Mouse (Mus musculus): Measurements from ENCODE around the gene Itga10.
"Not testable (repeated sequence)": the region's sequence is repeated elsewhere in the genome, so short reads cannot be mapped to it uniquely, and the experiment has no call there.

Itga10 gene

GRCm38 (mm10) chr3:96645018-96645649, at the start of gene Itga10:
Itga10 (plus strand) TSS chr3:96645584.
- no peak for DNase-seq (ENCODE audit: low spot score in 2 of 2)

GRCm38 (mm10) chr3:96595661-96596060, 49.7 kb upstream of the Itga10 start:
- DNase-seq (ENCODE audit: low spot score in 2 of 2): no peak

GRCm38 (mm10) chr3:96596228-96596707, 49.1 kb upstream of the Itga10 start, which contains the start of gene Ankrd34a:
Ankrd34a (plus strand) TSS chr3:96596636.
- DNase-seq (ENCODE audit: low spot score in 2 of 2): peak in 1 of 2 experiments; percentile 24

GRCm38 (mm10) chr3:96596855-96597254, 48.5 kb upstream of the Itga10 start:
- no peak for DNase-seq (ENCODE audit: low spot score in 2 of 2)

GRCm38 (mm10) chr3:96597435-96597891, 47.9 kb upstream of the Itga10 start:
- DNase-seq (ENCODE audit: low spot score in 2 of 2): peak in 1 of 2 experiments; percentile 24

- peak; percentile 52 to 62 for DNase-seq (ENCODE audit: low spot score in 2 of 2)
Observed at GRCm38 (mm10) chr3:96598156-96599068, 47.0 kb upstream of the Itga10 start.

- DNase-seq (ENCODE audit: low spot score in 2 of 2): no peak
Observed at GRCm38 (mm10) chr3:96599069-96599393, 46.4 kb upstream of the Itga10 start.

GRCm38 (mm10) chr3:96599411-96599810, 46.0 kb upstream of the Itga10 start:
- DNase-seq (ENCODE audit: low spot score in 2 of 2): no peak

- peak; percentile 71 to 85 for DNase-seq (ENCODE audit: low spot score in 2 of 2)
Observed at GRCm38 (mm10) chr3:96600639-96601250, 44.6 kb upstream of the Itga10 start, which contains the start of gene Lix1l. Lix1l (plus strand) TSS chr3:96601149.

- DNase-seq (ENCODE audit: low spot score in 2 of 2): peak in 1 of 2 experiments; percentile 43
Observed at GRCm38 (mm10) chr3:96601251-96601787, 44.1 kb upstream of the Itga10 start.

- peak in 1 of 2 experiments; percentile 44 for DNase-seq (ENCODE audit: low spot score in 2 of 2)
Observed at GRCm38 (mm10) chr3:96601941-96602703, 43.3 kb upstream of the Itga10 start.

GRCm38 (mm10) chr3:96602704-96603084, 42.7 kb upstream of the Itga10 start:
- DNase-seq (ENCODE audit: low spot score in 2 of 2): no peak

- DNase-seq (ENCODE audit: low spot score in 2 of 2): peak in 1 of 2 experiments; percentile 57
Observed at GRCm38 (mm10) chr3:96603311-96603710, 42.1 kb upstream of the Itga10 start.

GRCm38 (mm10) chr3:96606007-96606406, 39.4 kb upstream of the Itga10 start:
- not testable (repeated sequence) for DNase-seq (ENCODE audit: low spot score in 2 of 2)

GRCm38 (mm10) chr3:96606618-96607017, 38.8 kb upstream of the Itga10 start:
- DNase-seq (ENCODE audit: low spot score in 2 of 2): no peak

GRCm38 (mm10) chr3:96617941-96618340, 27.4 kb upstream of the Itga10 start:
- DNase-seq (ENCODE audit: low spot score in 2 of 2): no peak

- no peak for DNase-seq (ENCODE audit: low spot score in 2 of 2)
Observed at GRCm38 (mm10) chr3:96623201-96623600, 22.2 kb upstream of the Itga10 start.

GRCm38 (mm10) chr3:96629729-96630600, 15.4 kb upstream of the Itga10 start, which contains the start of gene Rbm8a:
Rbm8a (plus strand) TSS chr3:96629933.
- DNase-seq (ENCODE audit: low spot score in 2 of 2): peak; percentile 83 to 95

GRCm38 (mm10) chr3:96632058-96632457, 13.3 kb upstream of the Itga10 start:
- no peak for DNase-seq (ENCODE audit: low spot score in 2 of 2)

- DNase-seq (ENCODE audit: low spot score in 2 of 2): no peak
Observed at GRCm38 (mm10) chr3:96634015-96634414, 11.4 kb upstream of the Itga10 start.

Data from cerebellum, postnatal 4 days (tissue).